Mouse (Mus musculus): Measurements from ENCODE around the gene Xpr1. TPM values are rescaled to one million over a fixed set of nuclear protein-coding genes. Genes with fewer than 3 reads are reported as not detected.

The Xpr1 gene
- polyA plus RNA-seq, 1 experiment from 2014 or later = 8.7 TPM

GRCm38 (mm10) chr1:155245516-155245915 is 171.7 kb downstream of the Xpr1 start:
- no peak for ATAC-seq (ENCODE audit: borderline replicate concordance, extremely low read depth, low FRiP score, low TSS enrichment)
- 73% methylated on average over 7 of the region's 7 CpGs for WGBS
- H3K9ac ChIP-seq = no peak overlapping the region
- 0 out of 2 replicates have a peak, but pooled peaks cover 3% of the 10 kb centered on the region for H3K36me3 ChIP-seq
- H3K4me1 ChIP-seq = peaks cover 10% of the 10 kb centered on the region; the same call in 1 of the 2 replicates
- H3K9me3 ChIP-seq = no peaks in the 10 kb centered on the region
- peaks cover 30% of the 10 kb centered on the region for H3K27me3 ChIP-seq
- peak overlapping the region; percentile 62; the same call in 1 of the 2 replicates for H3K4me3 ChIP-seq
- peak overlapping the region; percentile 92; the same call in 1 of the 2 replicates for H3K4me2 ChIP-seq
- H3K27ac ChIP-seq = no peak overlapping the region

GRCm38 (mm10) chr1:155244771-155245211 is 172.4 kb downstream of the Xpr1 start:
- Histone ChIP-seq H3K27me3 (peaks cover 30% of the 10 kb centered on the region), H3K36me3 (0 out of 2 replicates have a peak, but pooled peaks cover 3% of the 10 kb centered on the region), H3K4me3 (peak overlapping the region; percentile 62), H3K27ac (peak overlapping the region; percentile 74; the same call in 1 of the 2 replicates), H3K9me3 (no peaks in the 10 kb centered on the region), H3K4me2 (peak overlapping the region; percentile 92), H3K9ac (peak overlapping the region; percentile 67), H3K4me1 (peaks cover 10% of the 10 kb centered on the region; the same call in 1 of the 2 replicates)
- WGBS = 6% methylated on average over 29 of the region's 29 CpGs
- peak; percentile 12; the same call in 1 of the 2 replicates for ATAC-seq (ENCODE audit: borderline replicate concordance, extremely low read depth, low FRiP score, low TSS enrichment)

DNA sequence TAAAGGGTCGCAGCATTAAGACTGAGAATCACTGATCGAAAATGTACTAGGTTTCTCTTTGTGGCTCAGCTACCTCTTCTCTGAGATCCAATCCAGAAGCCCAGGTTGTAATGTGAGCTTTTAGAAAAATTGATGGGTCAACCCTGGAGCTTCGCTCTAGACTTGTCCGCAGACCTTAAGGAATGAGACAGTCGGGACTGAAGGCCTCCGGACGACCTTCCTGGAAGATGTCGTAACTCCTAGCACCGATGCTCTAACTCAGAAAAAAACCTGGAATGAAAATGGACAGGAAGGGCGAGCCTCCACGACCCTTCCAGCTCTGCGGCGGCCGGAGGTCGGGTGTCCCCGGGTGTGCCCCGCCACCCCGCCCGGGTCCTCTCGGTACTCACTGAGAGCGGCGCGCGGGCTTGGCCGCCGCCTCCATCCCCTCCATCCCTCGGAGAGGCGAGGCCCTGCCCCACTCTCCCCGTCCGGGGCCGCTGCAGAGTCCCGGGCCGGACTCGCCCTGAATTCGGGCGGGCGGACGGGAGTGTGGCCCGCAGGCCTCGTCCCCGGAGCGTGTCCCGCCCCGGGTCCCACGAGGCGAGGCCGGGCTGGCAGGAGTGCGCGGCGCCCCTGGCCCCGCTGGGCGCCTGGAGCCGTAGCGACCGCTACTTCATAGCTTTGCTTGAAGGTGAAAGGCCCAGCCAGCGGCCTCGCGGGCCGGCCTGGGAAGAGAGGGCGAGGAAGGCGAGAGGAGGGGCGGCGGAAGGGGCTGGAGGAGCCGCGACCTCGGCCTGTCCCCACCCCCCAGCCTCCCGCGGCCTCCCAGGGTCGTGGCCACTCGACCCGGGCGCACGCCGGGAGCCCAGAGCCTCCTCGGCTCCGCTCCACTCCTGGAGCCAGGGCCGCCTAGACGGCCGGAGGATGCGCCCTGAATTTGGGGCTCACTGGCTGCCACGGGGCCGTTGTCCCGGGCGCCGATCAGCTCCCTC is 173.1 kb downstream of the Xpr1 start, which contains the start of gene BC034090:
TSS of gene BC034090 (minus strand) at position 648 of the 974 bp plus-strand sequence.
- 0 out of 2 replicates have a peak, but pooled peaks cover 3% of the 10 kb centered on the region for H3K36me3 ChIP-seq
- H3K27ac ChIP-seq = peak within 1 kb of the TSS; percentile 74
- peak within 1 kb of the TSS; percentile 92 for H3K4me2 ChIP-seq
- peaks cover 10% of the 10 kb centered on the region; the same call in 1 of the 2 replicates for H3K4me1 ChIP-seq
- H3K27me3 ChIP-seq = peaks cover 30% of the 10 kb centered on the region
- H3K9me3 ChIP-seq = no peaks in the 10 kb centered on the region
- peak; percentile 87 for ATAC-seq (ENCODE audit: borderline replicate concordance, extremely low read depth, low FRiP score, low TSS enrichment)
- H3K4me3 ChIP-seq = peak within 1 kb of the TSS; percentile 62
- WGBS = 2% methylated on average over 71 of the region's 85 CpGs
- H3K9ac ChIP-seq = peak within 1 kb of the TSS; percentile 67

- ATAC-seq (ENCODE audit: borderline replicate concordance, extremely low read depth, low FRiP score, low TSS enrichment) = no peak
- Histone ChIP-seq H3K27ac (no peak overlapping the region), H3K4me1 (peaks cover 11% of the 10 kb centered on the region; the same call in 1 of the 2 replicates), H3K9ac (no peak overlapping the region), H3K4me2 (no peak overlapping the region), H3K36me3 (0 out of 2 replicates have a peak, but pooled peaks cover 3% of the 10 kb centered on the region), H3K27me3 (peaks cover 21% of the 10 kb centered on the region), H3K9me3 (no peaks in the 10 kb centered on the region), H3K4me3 (no peak overlapping the region)
- 80% methylated on average over 1 of the region's 1 CpGs for WGBS
Observed at GRCm38 (mm10) chr1:155242488-155242745, 174.8 kb downstream of the Xpr1 start.

DNA sequence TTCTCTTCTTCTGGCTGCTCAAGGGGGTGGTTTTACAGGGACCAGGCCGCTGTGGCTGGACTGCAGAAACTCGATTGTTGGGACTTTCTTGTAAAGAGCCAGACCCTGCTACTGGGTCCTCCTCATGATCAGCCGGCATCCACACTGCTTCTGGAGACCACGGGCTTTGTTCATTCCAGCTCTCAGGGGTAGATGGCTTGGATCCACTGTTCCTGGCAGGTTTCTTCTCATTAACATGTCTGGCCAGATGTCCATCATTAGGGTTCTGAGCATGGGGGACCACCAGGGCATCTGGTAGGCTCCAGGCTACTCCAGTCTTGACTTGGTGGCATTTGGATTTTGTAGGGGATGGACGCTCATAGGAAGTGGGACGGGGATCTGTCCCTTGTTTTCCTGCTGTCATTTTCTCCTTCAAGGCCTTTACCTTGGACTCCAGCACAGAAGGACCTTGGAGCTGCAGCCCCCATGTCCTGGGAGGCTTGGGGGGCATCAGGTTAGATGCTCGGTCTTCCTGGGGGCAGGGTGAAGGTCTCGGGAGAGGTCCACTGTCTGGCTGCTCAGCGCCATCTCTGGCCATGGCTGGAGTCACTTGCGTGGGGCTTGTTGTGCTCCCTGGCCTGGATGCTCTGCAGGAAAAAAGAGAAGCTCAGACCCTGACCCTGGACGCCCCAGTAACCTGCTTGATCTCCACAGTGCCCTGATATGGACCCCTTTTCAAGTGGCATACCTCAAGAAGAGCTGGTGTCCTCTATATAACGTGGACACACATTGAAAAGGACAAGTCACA is 175.3 kb downstream of the Xpr1 start:
- Histone ChIP-seq H3K4me1 (peaks cover 17% of the 10 kb centered on the region; the same call in 1 of the 2 replicates), H3K36me3 (0 out of 2 replicates have a peak, but pooled peaks cover 3% of the 10 kb centered on the region), H3K4me3 (no peak overlapping the region), H3K4me2 (no peak overlapping the region), H3K9me3 (no peaks in the 10 kb centered on the region), H3K27ac (no peak overlapping the region), H3K9ac (no peak overlapping the region), H3K27me3 (peaks cover 20% of the 10 kb centered on the region)
- WGBS = 77% methylated on average over 12 of the region's 12 CpGs
- ATAC-seq (ENCODE audit: borderline replicate concordance, extremely low read depth, low FRiP score, low TSS enrichment) = no peak

DNA sequence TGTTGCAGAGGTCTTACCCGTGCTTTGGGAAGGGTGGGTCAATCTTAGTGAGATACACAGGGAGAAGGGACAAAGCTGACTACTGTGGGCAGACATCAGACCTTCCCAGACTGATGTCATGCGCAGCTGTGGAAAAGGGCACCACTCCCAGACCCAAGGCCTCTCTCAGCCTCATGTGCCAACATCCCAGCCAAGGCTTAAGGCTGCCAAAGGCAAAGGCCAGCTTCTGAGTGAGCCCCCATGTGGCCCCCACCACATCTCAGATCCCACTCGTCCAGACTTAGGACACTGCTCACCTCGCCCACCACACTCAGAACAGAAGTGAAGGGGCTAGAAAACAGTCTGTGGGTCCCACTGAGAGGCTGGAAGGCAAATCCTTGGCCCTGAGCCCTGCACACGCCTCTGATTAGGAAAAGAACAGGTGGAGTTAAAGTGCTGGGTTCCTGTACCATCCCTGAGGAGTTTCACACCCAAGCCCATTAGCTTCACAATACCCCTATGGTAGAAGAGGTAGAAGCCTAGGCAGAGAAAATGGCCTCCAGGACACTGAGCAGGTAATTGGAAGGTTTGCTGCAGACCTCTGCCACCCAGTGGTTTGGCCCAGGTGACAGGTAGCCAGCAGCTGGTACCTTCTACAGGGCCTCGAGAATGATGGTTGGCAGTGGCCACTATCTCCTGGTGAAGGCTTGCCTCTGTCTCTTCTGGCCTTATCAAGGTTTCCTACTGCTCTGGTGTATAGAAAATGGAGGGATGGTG is 177.1 kb downstream of the Xpr1 start:
- peaks cover 17% of the 10 kb centered on the region for H3K27me3 ChIP-seq
- no peak for ATAC-seq (ENCODE audit: borderline replicate concordance, extremely low read depth, low FRiP score, low TSS enrichment)
- no peak overlapping the region for H3K27ac ChIP-seq
- H3K36me3 ChIP-seq = 0 out of 2 replicates have a peak, but pooled peaks cover 3% of the 10 kb centered on the region
- no peak overlapping the region for H3K9ac ChIP-seq
- H3K4me1 ChIP-seq = peaks cover 32% of the 10 kb centered on the region
- H3K4me3 ChIP-seq = no peak overlapping the region
- WGBS = 87% methylated on average over 6 of the region's 6 CpGs
- H3K4me2 ChIP-seq = no peak overlapping the region
- H3K9me3 ChIP-seq = no peaks in the 10 kb centered on the region

DNA sequence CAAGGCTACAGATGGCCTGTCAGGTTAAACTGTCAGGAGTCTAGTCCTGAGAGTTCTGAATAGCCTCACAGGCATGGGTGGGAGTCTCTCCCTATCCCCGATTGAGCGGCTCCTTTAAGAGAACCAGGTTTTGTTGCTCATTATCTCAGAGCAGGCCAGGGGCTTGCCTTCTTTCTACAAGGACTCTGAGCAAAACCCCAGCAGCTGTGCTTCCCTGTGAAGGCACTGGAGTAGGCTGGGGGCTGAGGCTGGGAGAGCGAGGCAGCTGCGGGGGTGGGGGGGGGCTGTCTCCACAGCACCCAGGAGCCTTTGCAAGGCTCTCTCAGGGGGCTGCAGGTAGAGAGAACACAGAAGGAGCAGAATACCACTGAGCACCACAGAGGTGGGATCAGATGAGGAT is 178.0 kb downstream of the Xpr1 start:
- H3K4me2 ChIP-seq = no peak overlapping the region
- no peak overlapping the region for H3K4me3 ChIP-seq
- H3K27me3 ChIP-seq = peaks cover 7% of the 10 kb centered on the region
- H3K4me1 ChIP-seq = peaks cover 32% of the 10 kb centered on the region
- 77% methylated on average over 4 of the region's 4 CpGs for WGBS
- no peak overlapping the region for H3K9ac ChIP-seq
- ATAC-seq (ENCODE audit: borderline replicate concordance, extremely low read depth, low FRiP score, low TSS enrichment) = no peak
- H3K27ac ChIP-seq = no peak overlapping the region
- H3K9me3 ChIP-seq = no peaks in the 10 kb centered on the region
- H3K36me3 ChIP-seq = 0 out of 2 replicates have a peak, but pooled peaks cover 3% of the 10 kb centered on the region

DNA sequence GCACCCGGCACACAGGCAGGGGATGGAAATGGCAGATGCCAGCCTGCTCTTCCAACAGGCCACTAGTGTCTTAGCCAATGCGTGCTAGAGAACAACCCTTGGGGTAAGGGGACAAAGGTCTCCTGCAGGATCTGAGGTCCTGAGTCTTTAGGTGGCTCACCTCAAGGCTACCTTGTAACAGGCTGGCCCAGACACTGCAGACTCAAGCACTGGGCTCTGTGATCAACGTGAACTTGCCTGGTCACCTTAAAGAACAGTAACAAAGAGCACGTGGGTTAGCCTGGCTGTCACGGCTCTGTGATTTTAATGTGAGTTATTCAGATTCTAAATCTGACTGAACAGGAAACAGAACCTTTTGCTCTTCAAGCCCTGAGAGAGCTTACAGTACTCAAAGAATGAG is 179.1 kb downstream of the Xpr1 start:
- Histone ChIP-seq H3K9me3 (no peaks in the 10 kb centered on the region), H3K27me3 (no peaks in the 10 kb centered on the region; the same call in 1 of the 2 replicates), H3K36me3 (0 out of 2 replicates have a peak, but pooled peaks cover 3% of the 10 kb centered on the region), H3K4me3 (no peak overlapping the region), H3K9ac (no peak overlapping the region), H3K4me2 (no peak overlapping the region), H3K4me1 (peaks cover 37% of the 10 kb centered on the region), H3K27ac (no peak overlapping the region)
- no peak for ATAC-seq (ENCODE audit: borderline replicate concordance, extremely low read depth, low FRiP score, low TSS enrichment)
- 81% methylated on average over 5 of the region's 5 CpGs for WGBS

DNA sequence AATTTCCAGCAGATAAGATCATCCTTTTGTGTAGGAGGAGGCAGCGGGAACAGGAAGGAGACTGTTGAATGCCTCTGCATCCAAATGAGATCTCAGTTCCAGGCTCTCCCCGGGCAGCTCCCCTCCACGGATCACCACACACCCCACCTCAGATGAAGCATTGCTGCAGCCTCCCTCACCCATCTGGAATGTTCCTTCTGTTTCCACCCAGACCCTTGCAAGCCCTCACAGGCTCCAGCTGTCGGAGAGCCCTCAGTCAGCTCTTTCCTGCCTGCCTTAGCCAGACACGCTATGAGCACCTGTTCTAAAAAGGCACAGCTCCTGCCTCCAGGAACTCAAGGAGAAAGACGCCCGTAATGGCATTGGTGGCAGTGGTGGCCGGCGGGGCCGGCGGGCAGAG is 179.8 kb downstream of the Xpr1 start:
- peaks cover 44% of the 10 kb centered on the region for H3K4me1 ChIP-seq
- no peak for ATAC-seq (ENCODE audit: borderline replicate concordance, extremely low read depth, low FRiP score, low TSS enrichment)
- WGBS = 76% methylated on average over 11 of the region's 11 CpGs

GRCm38 (mm10) chr1:155236306-155237024 is 180.8 kb downstream of the Xpr1 start:
- Histone ChIP-seq H3K4me1 (peaks cover 46% of the 10 kb centered on the region), H3K36me3 (0 out of 2 replicates have a peak, but pooled peaks cover 3% of the 10 kb centered on the region)
- ATAC-seq (ENCODE audit: borderline replicate concordance, extremely low read depth, low FRiP score, low TSS enrichment) = no peak

More for the DNA sequence above, 179.8 kb downstream of the Xpr1 start:
- 0 out of 2 replicates have a peak, but pooled peaks cover 3% of the 10 kb centered on the region for H3K36me3 ChIP-seq
- H3K4me2 ChIP-seq = no peak overlapping the region
- H3K27me3 ChIP-seq = no peaks in the 10 kb centered on the region; the same call in 1 of the 2 replicates
- no peak overlapping the region for H3K9ac ChIP-seq
- H3K9me3 ChIP-seq = no peaks in the 10 kb centered on the region
- no peak overlapping the region for H3K27ac ChIP-seq
- H3K4me3 ChIP-seq = no peak overlapping the region

More at GRCm38 (mm10) chr1:155236306-155237024, 180.8 kb downstream of the Xpr1 start:
- WGBS = 60% methylated on average over 13 of the region's 13 CpGs
- no peak overlapping the region for H3K4me3 ChIP-seq
- no peak overlapping the region for H3K4me2 ChIP-seq
- no peak overlapping the region for H3K9ac ChIP-seq
- no peaks in the 10 kb centered on the region for H3K27me3 ChIP-seq
- H3K9me3 ChIP-seq = no peaks in the 10 kb centered on the region
- H3K27ac ChIP-seq = no peak overlapping the region

Measured in lung, embryonic 15.5 days (tissue).